Mouse (Mus musculus) brown adipose tissue, adult 24 weeks (tissue): ENCODE measurements around the gene Mindy4b-ps. TPM values are rescaled to one million over a fixed set of nuclear protein-coding genes. Genes with fewer than 3 reads are reported as not detected.

ENCODE experiments used
- H3K27ac ChIP-seq: fragments of 200-500 bp; replicated peaks from 2 replicates; pipeline ENCODE4 v1.5.1; 2012; ENCODE audit warnings: low read depth, mild to moderate bottlenecking, low read length
- H3K4me1 ChIP-seq: fragments of 200-500 bp; 2 replicates; pipeline ENCODE4 v1.6.1; 2012; ENCODE audit warnings: low read length, mixed read lengths; ENCODE audit not compliant: control insufficient read depth, insufficient read depth, insufficient read length
- H3K4me3 ChIP-seq: fragments of 200-500 bp; 2 replicates; pipeline ENCODE4 v1.5.1; 2012; ENCODE audit warnings: low read depth, mild to moderate bottlenecking, low read length, moderate library complexity; ENCODE audit not compliant: insufficient read depth
- polyA plus RNA-seq: library from polyadenylated mRNA; stranded (reverse); fragments of >200 nt; gene quantifications from 2 replicates; pipeline ENCODE4 v1.2.4, GENCODE M21; 2012; ENCODE audit not compliant: missing spikeins, insufficient read depth, insufficient read length

Mindy4b-ps gene
- polyA plus RNA-seq, 1 experiment: not detected

DNA sequence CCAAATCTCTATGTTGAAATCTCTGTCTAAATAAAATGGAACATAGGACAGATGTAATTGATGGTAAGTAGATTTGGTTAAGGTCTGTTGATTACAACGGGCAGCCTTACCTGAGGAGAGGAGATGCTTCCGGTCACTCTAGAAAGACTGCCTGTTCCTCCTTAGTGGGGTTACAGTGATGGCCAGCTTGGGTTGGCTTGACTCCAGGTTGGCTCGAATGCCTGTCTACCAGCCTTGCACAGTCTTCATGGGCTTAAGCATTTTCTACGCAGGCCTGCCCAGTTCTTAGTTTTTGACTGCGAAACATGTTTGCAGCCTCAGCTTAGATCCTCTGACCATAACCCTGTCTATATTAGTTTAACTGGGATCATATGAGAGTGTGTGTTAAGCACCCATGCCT is 13.5 kb downstream of the Mindy4b-ps start:
- H3K4me1 ChIP-seq: no peaks in the 10 kb centered on the region
- H3K4me3 ChIP-seq: no peak overlapping the region
- H3K27ac ChIP-seq: no peak overlapping the region

DNA sequence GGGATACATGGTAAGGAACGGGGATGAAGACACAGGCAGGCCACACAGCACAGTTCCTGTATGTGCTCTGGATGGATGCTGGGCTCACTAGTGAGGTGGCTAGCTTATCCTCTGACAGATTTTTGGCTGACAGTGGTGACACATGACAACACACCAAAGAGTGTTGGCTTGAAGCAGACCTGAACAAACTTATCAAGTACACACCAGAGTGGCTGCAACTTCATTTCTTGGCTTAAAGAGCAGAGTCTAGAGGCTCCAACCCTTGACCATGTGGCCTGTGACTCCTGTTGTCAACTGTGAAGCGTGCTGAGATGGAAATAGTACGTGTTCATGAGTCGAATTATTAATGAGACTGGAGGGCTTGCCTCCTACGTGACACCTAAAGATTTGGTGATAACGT is 17.4 kb downstream of the Mindy4b-ps start:
- Histone ChIP-seq H3K4me1 (no peaks in the 10 kb centered on the region), H3K4me3 (no peak overlapping the region), H3K27ac (no peak overlapping the region)

DNA sequence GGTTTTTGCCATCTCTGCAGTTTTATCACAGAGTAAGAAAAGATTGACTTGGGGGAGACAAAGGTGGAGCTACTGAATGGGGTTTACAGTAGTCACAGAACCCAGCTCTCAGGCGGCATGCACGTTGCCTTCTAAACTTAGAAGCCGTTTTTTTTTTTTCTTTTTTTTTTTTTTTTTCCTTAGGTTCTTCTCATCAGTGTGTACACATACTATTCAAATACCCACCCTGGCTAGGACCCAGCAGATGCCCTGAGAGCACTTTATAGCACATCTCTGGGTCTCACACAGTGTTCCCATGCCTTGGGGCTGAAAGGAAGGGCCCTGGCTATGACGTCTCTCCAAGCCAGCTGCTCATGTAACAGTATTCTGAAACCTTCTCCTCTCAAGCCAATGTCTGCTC is 23.4 kb downstream of the Mindy4b-ps start:
- Histone ChIP-seq H3K27ac (no peak overlapping the region), H3K4me1 (no peaks in the 10 kb centered on the region), H3K4me3 (no peak overlapping the region)

DNA sequence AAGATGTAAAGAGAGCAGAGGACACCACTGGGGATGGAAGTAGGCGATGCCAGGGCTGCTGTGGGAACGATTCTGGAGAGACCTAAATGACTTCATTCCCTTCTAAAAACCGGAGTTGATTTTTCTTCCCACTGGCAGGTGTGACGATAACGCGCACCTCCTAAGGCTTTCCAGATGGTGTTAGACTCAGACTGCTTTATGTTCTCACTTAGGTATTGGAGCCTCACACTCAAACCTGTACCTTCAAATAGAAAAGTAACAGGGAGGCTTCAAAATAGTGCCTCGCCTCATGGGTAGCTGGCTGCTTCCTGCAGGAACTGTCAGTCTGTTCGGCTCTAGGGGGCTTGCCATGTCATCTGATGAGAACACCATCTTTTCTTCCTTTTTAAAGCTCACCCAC is 23.9 kb downstream of the Mindy4b-ps start:
- Histone ChIP-seq H3K4me1 (no peaks in the 10 kb centered on the region), H3K4me3 (no peak overlapping the region), H3K27ac (no peak overlapping the region)

DNA sequence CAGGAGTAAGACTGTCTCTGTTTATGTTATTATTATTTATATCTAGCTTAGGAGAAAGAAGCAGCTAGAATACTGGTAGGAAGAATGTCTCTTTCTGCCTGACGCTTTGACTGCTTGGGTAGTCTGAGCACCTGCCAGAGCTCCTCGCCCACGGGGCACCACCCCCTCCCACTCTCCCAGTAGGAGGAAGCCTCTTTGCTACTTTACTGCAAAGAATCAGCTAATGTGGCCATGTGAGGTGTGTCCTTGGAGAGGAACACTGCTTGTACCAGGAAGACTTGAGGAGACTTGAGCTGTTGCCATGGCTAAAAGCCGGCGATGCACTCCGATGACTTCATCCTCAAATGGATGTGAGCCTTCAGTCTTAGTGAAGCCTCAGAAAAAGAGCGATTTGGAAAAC is 32.6 kb downstream of the Mindy4b-ps start:
- H3K27ac ChIP-seq: no peak overlapping the region
- H3K4me3 ChIP-seq: no peak overlapping the region
- H3K4me1 ChIP-seq: no peaks in the 10 kb centered on the region

DNA sequence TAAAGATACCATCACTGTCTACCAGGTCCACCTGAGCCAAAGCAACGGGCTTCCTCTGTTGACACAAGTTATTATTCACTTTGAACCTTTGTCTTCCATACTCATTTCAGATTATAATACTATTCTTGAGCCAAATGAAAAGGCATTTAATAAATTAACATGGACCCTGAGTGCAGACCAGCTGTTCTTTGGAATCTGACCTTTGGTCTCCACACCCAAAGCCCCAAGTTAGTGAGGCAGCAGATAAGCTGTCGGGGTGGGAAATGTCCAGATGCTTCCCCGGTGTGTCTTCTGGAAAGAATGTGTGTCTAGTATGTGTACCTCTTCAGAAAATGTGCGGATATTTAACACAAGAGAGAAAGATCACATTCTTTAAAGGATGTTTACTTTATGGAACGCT is 33.1 kb downstream of the Mindy4b-ps start:
- H3K27ac ChIP-seq: no peak overlapping the region
- no peaks in the 10 kb centered on the region for H3K4me1 ChIP-seq
- H3K4me3 ChIP-seq: no peak overlapping the region

DNA sequence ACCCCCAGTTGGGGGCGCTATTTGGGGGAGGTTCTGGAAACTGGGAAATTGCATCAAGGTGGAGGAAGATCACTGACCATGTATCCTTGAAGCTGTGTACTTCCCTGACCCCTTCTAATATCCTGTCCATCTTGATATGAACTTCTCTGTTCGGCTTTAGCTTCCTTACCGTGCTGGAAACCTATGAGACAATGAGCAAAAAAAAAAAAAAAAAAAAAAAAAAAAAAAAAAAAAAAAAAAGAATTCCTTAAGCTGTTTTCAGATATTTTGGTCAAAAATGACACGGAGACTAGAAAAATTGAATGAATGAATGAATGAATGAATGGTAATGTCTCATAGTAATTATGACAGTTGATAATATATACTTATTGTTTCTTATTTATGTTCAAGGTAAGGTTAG is 35.6 kb downstream of the Mindy4b-ps start:
- no peak overlapping the region for H3K4me3 ChIP-seq
- no peak overlapping the region for H3K27ac ChIP-seq
- H3K4me1 ChIP-seq: no peaks in the 10 kb centered on the region

DNA sequence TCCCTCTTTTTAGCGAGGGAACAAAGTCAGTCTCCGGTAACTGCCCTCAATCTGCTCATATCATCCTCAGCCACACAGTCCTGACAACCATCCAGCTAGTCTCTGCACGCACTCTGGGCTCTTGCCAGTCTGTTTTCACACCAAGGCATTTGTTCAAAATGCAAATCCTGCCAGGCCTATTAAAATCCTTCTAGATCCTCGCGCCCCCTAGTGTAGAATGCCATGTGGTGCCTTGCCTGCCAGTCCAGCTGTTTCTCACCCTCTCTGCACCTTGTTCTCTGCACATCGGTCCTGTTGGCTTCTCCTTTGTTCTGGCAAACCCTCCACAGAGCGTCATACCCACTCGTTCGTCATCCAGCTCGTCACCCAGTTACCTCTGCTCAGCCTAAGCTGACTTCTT is 36.2 kb downstream of the Mindy4b-ps start:
- Histone ChIP-seq H3K4me3 (no peak overlapping the region), H3K27ac (no peak overlapping the region), H3K4me1 (no peaks in the 10 kb centered on the region)

DNA sequence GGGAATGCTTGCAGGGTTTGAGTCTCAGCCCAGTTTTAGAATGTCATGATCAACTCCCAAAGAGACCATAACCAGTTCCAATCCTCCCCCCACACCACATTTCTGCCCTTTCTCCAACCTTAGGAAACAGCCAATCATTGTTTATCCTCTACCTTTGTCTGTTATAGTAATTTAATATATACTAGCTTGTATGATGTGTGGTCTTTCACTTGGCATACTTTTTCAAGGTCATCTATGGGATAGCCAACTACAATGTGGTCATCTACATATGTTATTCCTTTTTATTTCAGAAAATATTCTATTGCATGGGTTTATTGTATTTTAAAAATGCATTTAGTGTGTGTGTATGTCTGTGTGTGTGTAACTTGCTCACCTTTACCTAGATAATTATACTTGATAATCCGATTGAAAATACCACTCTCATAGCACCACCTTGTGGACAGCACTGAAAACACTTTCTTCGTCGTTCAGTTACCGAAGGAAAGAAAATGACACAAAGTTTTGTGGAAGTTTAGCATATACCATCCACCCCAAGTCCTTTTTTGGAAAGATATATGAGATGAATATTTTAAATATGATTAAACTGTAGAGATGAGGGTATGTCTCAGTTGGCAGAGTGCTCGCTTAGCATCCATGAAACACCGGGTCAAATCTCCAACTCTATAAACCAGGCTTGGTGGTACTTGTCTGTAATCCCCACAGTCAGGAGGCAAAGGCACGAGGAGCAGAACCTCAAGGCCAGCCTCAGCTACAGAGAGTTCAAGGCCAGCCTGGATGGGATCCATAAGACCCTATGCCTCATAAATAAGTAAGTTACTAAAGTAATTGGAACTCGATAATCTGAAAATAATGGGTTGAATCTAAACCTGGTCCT is 37.7 kb downstream of the Mindy4b-ps start:
- Histone ChIP-seq H3K4me3 (no peak overlapping the region), H3K4me1 (no peaks in the 10 kb centered on the region), H3K27ac (no peak overlapping the region)

DNA sequence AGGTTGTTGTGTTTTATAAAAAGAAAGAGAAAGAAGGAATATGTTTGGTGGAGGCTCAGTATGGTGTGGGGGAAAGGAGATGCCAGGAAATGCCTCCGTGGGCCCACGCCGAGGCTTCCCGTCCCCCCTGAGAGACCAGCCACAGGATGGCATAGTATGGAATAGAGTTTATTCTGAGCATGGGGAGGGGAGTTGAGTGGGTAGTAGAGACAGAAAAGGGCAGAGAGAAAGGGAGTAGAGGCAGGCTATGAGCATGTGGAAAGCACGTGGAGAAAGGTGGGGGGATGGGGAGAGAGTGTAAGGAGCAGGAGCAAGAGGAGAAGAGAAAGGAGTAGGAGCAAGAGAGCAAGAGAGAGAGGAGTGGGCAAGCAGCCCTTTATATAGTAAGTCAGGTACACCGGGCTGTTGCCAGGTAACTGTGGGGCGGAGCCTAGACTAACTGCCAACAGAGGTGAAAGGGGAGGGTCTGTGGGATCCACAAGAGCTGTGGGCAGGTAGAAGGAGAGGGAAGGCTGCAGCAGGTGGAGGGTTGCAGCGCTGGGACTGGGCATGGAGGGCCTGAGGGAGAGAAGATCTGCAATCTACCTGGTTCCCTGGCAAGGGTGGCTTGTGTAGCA is 38.4 kb downstream of the Mindy4b-ps start:
- Histone ChIP-seq H3K27ac (no peak overlapping the region), H3K4me1 (no peaks in the 10 kb centered on the region), H3K4me3 (no peak overlapping the region)

DNA sequence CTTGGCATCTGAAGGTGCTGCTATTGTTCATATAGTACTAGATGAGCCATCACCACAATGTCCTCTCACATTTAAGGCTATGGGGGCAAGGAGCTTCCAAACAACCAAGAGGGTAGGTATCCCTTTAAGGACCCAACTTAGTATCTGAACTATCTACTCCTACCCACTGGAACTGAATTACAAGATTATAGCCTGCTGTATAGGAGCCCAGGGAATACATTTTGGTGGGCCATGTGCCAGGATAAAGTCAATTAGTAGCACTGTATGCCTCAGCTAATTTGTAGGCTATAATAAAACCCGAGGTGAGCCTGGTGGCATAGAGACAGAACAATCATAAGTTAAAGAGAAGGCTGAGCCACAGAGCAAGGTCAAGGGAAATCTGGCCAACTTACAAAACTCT is 65.7 kb downstream of the Mindy4b-ps start:
- Histone ChIP-seq H3K27ac (no peak overlapping the region), H3K4me3 (no peak overlapping the region), H3K4me1 (no peaks in the 10 kb centered on the region)

DNA sequence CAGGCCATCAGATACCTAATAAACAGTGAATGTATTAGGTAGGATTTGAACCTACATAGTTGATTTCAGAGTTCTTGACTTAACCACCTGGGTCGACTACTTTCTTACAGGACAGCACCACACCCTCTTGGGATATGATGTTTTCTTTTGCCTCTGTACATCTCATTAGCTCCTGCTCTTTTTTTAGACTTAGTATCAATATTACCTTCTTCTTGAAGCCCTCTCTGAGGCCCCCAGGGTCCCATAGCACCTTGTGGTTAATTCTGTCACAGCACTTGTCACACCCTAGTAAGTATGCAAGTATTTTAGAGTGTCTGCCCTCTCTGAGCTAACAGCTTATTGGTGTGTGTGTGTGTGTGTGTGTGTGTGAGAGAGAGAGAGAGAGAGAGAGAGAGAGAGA is 66.3 kb downstream of the Mindy4b-ps start:
- Histone ChIP-seq H3K27ac (no peak overlapping the region), H3K4me1 (no peaks in the 10 kb centered on the region), H3K4me3 (no peak overlapping the region)

DNA sequence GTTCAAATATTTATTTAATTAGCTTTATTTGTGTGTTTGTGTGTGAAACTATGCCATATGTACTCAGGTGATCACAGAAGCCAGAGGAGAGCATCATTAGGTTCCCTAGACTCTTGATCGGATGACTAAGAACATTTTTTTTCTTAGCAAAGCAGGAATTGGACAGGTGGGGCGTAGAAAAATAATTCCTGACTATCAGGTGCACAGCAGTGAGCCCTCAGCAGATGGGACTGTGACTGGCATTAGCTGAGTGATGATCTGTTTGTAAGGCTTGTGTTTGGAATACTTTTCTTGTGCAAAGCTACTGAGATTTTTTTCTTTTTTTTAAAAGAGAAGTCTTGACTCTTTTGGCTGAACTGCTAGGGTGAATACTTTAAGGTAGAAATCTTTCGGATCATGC is 67.8 kb downstream of the Mindy4b-ps start:
- Histone ChIP-seq H3K4me3 (no peak overlapping the region), H3K27ac (no peak overlapping the region), H3K4me1 (no peaks in the 10 kb centered on the region)

DNA sequence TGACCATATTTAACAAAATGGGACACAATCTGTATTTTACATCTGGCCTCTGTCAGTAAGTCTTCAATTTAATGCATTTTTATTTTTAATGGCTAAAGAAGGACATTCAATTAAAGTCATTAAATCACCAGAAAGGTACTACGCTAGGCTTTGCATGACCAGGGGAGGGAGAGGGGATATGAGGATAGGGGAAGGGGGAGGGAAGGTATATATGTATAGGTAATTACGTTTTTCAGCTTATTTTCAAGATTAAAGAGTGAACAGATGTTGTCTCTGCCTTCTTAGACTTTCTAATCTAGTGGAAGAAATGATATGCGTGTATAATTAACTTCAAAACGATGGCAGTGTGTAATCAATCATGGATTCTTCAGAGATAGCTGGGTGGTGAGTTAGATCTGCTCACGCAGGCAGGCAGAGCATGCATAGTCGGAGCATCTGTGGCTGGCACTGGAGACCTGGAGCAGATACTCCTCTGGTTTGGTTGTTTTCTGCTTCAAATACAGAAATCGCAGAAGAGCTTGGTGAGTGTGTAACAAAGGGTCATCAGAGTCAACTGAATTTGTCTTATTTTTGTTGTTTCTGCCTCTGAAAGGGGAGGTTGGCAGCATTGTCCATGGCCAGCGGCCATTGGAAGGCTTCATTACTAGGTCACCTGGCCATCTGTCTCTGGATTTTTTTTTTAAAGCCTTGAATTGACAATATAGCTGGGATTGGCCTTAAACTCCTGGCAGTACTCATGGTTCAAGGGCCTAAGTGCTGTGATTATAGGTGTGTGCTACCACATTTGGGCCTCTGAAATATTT is 70.1 kb downstream of the Mindy4b-ps start:
- no peaks in the 10 kb centered on the region for H3K4me1 ChIP-seq
- H3K4me3 ChIP-seq: no peak overlapping the region
- H3K27ac ChIP-seq: no peak overlapping the region

DNA sequence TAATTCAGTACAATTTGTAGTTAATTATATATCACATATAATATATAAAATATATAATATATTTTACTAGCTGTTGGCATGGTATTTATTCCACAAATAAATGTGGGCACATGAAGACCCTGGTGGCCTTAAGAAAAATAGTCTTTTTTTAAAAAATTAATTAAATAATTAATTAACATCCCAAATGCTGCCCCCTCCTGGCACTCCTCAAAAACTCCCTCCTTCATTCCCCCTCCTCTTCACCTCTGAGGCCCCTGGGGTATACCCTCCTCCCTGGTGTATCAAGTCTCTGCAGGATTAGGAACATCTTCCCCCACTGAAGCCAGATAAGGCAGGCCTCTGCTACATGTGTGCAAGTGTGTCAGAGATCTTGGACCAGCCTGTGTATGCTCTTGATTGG is 73.4 kb downstream of the Mindy4b-ps start:
- no peak overlapping the region for H3K27ac ChIP-seq
- no peaks in the 10 kb centered on the region for H3K4me1 ChIP-seq
- no peak overlapping the region for H3K4me3 ChIP-seq
